Mouse (Mus musculus) erythroid progenitor cell, adult 5-6 weeks (primary cell): ENCODE results near the gene Scaf8. TPM values are rescaled to one million over a fixed set of nuclear protein-coding genes. Genes with fewer than 3 reads are reported as not detected.

Experiments
- ATAC-seq: replicated peaks from 2 replicates; pipeline ENCODE4 v1.8.0; 2016; ENCODE audit warnings: moderate number of reproducible peaks, mild to moderate bottlenecking, moderate TSS enrichment, inconsistent platforms; ENCODE audit not compliant: poor library complexity, low FRiP score, severe bottlenecking
- total RNA-seq, 2 experiments: library from RNA; stranded (forward) in 1 of 2; stranded (reverse) in 1 of 2; fragments of 150-400 nt in 1 of 2; fragments of 186-747, 209-891 nt in 1 of 2; gene quantifications; 2 replicates each; pipeline versions ENCODE4 v1.2.3 to v1.2.4; 2015 to 2017; ENCODE audit warnings: low replicate concordance in 2 of 2

The Scaf8 gene
- total RNA-seq, 2 experiments from 2014 or later: 40.9 to 41.9 TPM

DNA sequence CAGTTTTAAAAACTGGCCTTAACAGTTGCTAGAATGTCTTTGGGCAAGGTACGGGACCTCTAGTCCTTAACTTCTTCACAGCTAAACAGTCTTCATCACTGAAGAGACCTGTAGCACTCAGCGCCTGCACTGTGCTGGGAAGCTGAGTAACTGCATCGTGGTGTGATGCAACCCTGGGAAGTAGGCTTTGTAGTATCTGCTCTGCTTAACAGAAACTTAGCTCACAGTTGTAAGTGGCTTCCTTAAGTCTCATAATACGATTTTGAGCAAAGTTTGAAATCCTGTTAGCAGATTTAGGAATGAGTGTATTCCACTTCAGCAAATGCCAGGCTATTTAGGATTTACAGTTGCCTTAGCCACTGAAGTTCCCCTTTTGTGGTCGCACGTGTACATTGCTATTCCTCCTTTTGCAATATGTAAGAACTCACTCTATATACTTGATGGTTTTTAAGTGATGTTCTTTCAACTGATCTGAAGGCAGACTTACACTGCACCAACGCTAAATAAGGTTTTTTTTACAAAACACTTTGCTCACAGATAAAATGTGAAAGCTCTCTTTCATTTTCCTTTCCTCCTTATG is 90.1 kb downstream of the Scaf8 start:
- no peak for ATAC-seq

DNA sequence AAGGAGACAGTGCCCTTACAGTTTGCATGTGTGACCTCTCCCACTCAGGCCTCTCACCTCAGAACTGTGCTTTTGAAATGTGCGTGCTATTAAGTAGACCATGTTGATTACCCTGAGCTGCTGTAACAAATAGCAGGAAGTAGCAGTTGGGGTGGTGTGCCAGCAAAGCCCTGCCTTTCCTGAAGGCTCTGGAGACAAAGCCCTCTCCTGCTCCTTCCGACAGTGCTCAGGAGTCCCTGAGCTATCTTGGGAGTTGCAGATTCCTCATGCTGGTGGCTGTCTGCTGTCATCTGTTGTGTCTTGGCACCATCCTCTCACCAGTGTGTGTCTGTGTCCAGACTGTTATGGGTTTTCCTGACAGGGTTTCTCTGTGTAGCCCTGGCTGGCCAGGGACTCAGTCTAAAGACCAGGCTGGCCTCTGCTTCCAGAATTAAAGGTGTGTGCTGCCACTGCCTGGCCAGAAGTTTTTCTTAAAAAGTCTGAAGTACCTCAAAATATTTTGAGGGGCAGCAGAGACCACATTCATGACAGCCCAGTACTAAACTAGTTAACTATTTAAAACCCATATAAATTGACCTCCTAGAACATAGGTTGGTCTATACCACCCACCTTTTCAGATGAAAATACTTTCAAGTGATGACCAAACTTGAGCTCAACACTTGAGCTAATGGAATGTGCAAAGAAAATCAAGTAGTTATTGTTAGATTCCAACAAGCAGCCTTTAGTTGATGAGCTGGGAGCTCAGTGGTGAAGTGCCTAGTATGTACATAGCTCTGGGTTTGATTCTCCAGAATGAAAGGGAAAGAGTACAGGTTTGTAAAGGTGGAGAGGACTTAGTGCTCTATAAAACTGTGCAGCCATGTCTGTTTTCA is 92.0 kb downstream of the Scaf8 start:
- ATAC-seq: no peak

DNA sequence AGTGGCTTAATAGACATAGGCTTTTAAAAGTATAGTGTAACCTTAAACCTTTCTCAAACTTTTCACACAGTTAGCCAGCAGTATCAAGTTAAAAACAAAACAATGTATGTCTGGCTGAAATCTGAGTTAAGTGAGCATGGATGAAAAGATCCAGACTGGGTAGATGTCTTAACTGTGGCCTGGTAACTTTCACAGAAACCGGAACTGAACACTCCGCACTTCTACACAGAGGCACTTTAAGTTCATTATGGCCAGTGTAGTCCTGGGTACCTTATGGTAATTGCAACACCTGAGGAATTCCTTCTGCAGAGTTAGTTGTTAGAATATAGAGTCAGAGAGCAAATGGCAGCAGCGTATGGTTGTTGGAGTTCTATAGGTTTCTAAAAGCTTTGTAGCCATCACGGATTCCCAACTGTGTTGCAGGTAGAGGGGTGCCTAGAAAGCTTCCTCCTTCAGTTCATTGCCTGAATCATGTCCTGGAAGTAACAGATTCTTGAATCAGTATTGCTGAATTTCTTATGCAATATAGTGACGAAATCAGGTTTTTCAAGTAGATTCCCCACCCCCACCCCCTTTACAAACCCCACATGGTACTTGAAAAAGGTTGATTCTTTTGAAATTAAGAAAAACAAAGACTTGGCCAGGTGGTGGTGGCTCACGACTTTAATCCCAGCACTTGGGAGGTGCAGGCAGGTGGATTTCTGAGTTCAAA is 92.9 kb downstream of the Scaf8 start:
- no peak for ATAC-seq

DNA sequence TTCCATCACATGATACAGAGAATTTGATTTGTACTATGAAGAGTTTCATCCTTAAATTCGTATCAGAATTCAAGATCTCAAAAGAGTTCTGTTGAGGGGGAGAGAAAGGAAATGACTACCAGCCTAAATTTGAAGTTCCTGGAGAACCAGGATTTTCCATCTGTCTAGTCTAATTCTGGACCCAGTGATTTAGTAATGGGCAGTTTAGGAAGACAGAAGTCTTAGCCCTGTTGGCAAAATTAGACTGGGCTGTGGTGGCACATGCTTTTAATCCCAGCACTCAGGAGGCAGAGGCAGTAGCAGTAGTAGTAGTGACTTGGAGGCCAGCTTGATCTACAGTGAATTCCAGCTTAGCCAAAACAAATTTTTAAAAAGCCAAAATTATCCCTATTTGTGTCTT is 93.7 kb downstream of the Scaf8 start:
- no peak for ATAC-seq

DNA sequence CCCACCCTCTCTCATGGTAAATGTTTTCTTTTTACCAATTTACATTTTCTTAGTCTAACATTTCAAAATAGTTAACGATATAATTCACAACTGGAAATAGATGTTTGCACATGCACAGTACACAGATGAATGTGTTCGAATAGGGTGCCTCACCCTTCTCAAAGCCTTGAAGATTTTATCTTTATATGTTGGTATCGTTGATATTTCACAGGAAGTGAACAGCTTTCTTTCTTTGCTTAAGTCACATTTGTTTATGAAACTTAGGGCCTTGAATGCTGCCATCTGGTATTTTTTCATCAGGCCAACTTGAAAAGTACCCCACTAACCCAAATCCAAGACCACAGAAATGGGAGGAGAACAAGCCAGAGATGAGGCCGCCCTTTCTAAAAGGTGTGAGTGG is 94.8 kb downstream of the Scaf8 start:
- no peak for ATAC-seq

DNA sequence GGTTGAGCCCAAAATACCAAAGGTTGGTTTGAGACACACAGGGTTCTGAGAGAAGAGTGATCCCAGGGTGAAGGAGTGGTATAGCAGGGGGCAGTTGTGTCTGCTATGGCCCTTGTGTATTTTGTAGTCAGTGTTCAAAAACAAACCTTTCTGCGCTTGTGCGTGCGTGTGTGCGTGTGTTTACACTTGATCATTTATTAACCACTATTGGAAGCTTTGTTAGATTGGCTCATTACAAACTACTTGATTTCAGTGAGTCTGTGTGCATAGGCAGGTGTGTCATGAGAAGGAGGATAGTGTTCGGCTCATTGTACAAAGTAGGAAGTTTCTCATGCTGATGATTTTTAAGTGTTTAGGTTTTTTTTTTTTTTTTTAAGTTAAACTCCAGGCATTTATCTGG is 95.4 kb downstream of the Scaf8 start:
- no peak for ATAC-seq

DNA sequence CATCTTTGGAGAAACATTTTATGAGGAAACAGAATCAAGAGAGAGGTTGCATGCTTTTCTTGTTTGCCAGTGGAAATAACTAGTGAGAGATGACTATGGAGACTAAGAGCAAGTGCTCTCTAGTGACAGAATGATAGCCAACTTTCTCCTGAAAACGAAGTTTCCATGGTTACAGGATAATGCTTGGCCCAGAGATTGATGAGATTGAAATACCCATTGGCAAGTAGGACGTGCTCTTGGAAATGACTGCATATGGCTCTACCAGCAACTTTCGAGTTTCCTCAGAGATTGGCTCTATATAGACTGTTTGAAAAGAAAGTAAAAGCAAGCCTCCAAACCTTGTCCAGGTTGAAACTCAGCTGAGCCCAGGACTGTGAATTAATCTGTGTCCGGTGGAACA is 97.3 kb downstream of the Scaf8 start:
- no peak for ATAC-seq

DNA sequence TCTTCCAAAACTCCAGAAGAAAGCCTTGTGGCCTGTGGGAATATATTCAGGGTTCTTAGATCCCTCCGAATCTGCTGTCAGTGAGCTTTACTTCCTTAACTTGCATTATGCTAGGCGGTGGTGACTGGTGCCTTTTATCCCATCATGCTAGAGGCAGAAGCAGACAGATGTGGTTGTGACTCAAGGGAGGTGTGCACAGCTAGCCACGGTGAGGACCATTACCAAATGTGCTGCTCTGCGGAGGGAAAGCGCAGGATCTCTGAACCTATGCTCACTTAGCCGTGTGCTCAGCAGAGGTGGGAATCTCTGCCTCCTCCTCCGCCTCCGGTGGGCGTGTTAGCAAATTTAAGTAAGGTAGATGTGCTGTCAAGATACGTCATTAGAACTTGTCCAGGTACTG is 98.1 kb downstream of the Scaf8 start:
- ATAC-seq: no peak

DNA sequence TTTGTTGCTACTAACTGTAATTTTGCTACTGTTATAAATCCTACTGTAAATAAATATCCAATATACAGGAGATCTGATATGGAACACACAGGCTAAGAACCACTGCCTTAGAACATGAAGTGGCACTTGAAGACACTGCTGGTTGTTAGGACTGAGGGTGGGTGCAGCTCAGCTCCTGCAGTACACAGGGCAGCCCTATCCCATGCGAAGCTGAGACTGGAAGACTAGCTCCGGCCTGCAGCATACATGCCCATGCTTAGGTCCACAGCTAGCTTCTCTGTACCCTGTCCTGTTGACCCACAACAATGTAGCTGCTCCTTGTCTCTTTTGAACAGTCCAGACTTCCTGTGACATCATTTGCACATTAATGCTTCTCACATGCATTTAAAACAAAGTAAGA is 100.1 kb downstream of the Scaf8 start:
- no peak for ATAC-seq

DNA sequence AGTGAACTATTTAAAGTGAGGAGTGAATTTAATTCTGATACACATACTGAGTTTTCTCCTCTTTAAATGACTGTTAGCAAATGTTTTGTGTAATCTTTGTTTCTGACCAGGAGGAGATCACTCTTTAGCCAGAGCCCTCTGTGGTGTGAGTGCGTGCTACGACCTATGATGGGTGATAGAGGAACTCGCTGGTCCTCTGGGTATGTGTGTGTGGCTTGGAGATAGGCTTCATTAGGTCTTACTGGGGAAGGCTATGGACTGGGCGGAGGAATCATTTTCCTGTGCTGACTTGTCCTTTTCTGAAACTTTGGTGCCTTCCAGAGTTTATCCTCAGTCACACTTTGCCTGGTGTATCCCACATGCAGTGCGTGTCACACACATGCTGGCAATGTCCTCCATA is 102.3 kb downstream of the Scaf8 start:
- ATAC-seq: no peak

DNA sequence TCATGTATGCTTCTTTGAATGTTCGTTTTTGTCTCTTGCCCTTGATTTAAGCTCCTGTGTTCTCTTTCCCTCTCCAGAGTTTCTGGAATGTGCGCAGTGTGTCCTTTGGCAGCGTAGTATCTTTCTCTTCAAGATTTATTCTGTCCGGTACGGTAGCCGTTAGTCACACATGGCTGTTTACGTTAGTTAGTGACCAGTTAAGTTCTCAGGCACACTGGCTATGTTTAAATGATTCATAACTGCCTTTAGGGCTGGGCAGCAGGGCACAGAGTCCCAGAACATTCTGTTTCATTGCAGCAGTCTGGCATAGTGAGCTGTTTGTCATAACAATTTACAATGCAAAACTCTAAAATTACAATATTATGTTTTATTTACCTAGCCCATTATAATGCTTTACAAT is 103.6 kb downstream of the Scaf8 start:
- no peak for ATAC-seq

DNA sequence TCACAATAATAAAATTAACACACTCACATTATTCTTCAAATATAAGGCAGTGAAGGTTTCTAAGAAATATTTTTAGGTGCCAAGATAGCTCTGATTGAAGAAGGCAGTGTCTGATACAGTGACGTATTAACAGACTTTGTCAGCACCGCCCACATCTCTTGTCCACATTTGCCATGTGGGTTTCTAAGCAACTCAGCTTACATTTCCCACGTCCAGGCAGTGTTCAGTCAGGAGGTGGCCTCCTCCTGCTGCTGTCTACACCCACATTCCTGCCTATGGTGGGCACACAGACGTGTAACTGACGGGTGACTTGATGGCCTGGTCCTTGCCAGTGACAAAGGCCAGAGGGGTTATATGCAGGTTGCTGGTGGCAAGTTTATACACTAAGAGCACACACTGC is 104.1 kb downstream of the Scaf8 start:
- ATAC-seq: no peak

DNA sequence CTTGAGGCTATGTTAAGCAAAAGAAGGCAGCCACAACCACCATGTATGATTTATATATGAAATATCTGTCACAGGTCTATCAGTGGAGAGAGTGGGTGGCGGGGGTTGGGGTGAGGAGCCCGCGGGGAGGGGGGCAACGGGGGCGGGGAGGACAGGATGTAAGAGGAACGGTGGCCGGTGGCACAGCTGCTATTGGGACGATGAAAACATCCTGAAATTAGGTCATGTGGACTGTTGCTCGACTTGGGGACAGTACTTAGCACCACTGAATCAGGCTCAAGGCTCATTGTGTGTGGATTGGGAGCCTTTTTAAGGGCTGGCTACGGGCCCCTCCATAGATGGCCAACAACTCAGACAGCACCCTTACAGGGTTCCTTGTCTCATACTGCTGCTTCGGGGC is 105.4 kb downstream of the Scaf8 start:
- ATAC-seq: no peak

DNA sequence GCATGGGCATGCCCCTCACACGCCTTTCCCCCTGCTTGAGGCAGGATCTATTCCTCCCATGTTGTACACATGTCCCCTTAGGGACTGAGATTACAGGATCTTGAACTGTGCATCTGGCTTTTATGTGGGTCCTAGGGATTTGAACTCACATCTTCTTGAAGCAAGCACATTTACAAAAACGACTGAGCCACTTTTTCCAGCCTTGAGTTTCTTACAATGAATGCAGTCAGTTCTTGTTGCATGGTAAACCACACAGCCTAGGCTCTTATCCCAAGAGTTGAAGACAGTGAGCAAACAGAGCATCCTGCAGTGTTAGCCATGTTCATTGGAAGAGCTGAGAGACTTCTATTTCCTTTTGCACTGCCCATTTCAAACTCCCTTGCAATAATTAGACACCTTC is 108.3 kb downstream of the Scaf8 start:
- ATAC-seq: no peak

DNA sequence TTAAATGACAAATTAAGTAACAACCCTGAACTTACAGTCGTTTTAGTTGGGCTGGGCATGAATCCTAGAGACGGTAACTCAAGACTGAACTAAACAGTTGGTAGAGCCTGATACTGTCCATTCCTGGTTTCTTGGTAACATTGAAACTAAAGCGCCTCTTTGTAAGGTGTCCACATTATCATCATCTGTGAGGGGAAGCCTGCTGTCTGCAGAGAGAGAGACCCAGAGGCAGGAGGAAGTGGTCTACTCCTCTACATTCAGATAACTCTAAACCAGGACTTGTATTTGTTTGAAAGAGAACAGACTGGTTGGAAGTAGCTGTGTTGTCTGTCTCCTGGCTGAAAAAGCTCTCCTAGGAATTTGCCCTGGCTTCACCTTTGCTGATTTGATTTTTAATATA is 108.9 kb downstream of the Scaf8 start:
- no peak for ATAC-seq

DNA sequence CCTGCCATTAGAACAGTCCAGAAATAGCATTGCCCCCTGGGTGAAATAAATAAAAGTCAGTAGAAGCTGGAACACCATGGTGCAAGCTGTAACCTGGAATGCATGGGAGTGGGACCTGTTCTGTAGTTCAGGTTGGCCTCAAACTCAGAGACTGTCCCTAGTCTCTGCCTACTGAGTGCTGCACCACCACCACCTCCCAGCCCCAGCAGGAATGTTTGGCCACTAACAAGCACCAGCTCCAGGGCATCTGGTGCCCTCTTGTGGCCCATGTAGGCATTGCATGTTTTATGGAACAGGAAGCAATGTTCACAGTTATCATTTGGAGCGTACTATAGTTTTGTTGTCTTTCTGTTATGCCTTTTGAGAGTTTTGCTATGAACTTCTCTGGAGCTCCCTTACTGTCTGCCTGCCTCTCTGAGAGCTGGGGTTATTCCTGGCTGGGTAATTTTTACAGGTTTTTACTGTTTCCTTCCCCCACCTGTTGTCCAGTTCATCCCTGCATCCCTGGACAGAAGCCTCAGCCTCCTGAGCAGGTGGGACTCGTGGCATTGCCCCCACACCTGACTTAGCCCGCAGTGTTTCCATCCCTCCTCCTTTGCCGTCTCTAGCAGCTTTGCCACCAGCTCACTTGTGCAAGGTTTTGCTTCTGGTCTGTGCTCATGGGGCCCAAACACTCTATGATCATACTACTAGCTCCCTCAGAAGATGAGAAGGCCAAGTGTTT is 109.8 kb downstream of the Scaf8 start:
- ATAC-seq: peak; percentile 85

DNA sequence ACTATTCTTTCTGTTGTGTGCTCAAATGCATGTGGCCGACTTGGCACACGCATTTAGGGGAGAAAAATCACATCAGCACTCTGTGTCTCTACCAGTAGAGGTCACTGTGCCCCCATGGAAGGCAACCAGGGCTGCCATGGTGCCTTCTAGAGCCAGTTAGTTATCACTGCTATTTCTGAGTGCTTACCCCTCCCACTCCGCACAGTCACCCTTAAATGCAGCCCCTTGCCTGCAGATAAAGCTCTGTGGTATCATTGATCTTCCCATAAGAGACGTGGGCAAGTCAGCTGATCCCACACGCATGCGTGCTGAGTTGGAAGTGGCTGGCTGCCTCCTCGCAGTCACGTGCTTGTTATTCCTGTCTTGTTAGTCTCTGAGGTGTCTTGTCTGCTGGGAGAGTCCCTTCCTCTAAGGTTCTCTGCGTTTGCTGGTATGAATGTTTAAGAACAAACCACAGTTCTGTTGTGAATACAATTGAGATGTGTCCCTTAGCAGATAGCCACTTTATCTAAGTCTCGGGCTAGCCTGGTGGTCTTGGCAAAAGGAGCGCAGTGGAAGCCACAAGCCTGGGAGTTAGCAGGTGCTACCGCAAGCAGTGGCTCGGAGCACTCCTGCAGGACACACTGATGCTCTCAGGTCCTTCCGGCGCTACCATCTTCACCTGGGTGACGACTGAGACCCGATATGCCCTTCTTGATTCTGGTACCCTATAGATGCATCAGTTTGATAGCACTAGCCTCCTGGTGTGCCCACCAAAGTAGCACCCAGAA is 115.6 kb downstream of the Scaf8 start:
- ATAC-seq: peak; percentile 74; the same call in 1 of the 2 replicates

DNA sequence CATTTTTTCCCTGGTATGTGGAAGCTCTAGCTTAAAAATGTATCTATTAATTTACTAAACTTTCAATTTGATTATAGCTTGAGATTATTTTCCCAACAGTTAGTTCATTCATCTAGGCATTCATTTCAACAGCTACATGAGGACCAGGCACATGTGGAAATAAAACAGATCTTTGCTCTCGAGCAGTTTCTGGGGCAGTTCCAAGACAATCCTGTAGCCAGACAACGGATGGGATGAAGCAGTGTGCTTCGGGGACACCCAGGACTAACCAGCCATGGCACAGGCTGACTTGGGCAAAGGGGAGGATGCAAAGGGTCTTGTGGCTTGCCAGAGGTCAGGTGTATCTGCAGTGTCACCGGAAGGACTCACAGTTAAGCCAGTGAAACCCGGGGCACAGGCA is 117.9 kb downstream of the Scaf8 start:
- ATAC-seq: no peak

DNA sequence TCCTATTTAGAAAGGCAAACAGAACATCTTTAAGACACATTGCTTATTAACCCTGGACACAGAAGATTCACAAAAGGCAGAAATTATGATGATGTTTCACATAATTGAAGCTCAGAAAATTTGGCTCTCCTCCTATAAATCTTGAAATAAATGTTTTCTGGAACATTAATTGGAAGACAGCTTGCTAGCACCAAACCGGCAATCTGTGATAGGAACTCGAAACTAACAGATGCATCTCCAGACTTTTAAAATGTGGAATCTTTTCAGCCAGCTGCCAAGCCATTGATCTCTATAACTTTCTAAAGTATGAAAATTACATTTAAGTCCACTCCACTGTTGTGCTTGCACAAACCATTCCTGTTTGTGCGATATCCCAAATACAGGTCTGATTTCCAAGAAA is 128.9 kb downstream of the Scaf8 start:
- no peak for ATAC-seq
